15 mouse cellular contexts compared by ENCODE assay signal in genomic region chr14:118475100-118475454, GRCm38 (mm10).
A peak's percentile ranks its signal among the peaks of the same experiment; 100 is the strongest.
DNase-seq lines count a peak whose midpoint lies in the region; ATAC-seq and TF ChIP-seq lines count a peak whose summit lies in the region.
"Had no signal": no experiment of that assay in that cellular context is flagged by ENCODE, and none has a peak within 500 bp of the region (broad histone marks: within the 10 kb centered on the region; RNA-seq: fewer than 3 reads in every experiment).

No protein-coding gene starts in this region.

- peaks cover 4% of the 10 kb centered on the region; the same call in 1 of the 2 replicates for H3K4me1 ChIP-seq in limb, embryonic 11.5 days (ENCODE audit: control insufficient read depth, insufficient read depth, low read length)
- H3K4me1 ChIP-seq in limb, embryonic 10.5 days: peaks cover 17% of the 10 kb centered on the region
- H3K4me1 ChIP-seq in forebrain, embryonic 11.5 days (replicated peaks; ENCODE audit: control insufficient read depth, insufficient read depth, low read length): peaks cover 5% of the 10 kb centered on the region; the same call in 1 of the 2 replicates
- H3K4me1 ChIP-seq in forebrain, postnatal 0 days (ENCODE audit: insufficient read depth): no peaks in the 10 kb centered on the region
- H3K4me1 ChIP-seq in midbrain, embryonic 15.5 days: peaks cover 18% of the 10 kb centered on the region

- H3K27me3 ChIP-seq in limb, embryonic 11.5 days (ENCODE audit: control insufficient read depth, insufficient read depth, low read length): peaks cover 18% of the 10 kb centered on the region
- H3K27me3 ChIP-seq in limb, embryonic 10.5 days (ENCODE audit: low read depth, poor library complexity, severe bottlenecking): peaks cover 61% of the 10 kb centered on the region
- peaks cover 5% of the 10 kb centered on the region for H3K27me3 ChIP-seq in forebrain, embryonic 11.5 days (ENCODE audit: control insufficient read depth, insufficient read depth, low read length)
- peaks cover 12% of the 10 kb centered on the region; the same call in 1 of the 2 replicates for H3K27me3 ChIP-seq in forebrain, postnatal 0 days (ENCODE audit: insufficient read depth, low read length)
- peaks cover 11% of the 10 kb centered on the region for H3K27me3 ChIP-seq in midbrain, embryonic 15.5 days (replicated peaks)

- WGBS in limb, embryonic 11.5 days: 43% methylated on average over 7 of the region's 7 CpGs
- WGBS in limb, embryonic 10.5 days: 39% methylated on average over 7 of the region's 7 CpGs
- WGBS in forebrain, embryonic 11.5 days: 49% methylated on average over 7 of the region's 7 CpGs
- 54% methylated on average over 7 of the region's 7 CpGs for WGBS in forebrain, postnatal 0 days
- WGBS in midbrain, embryonic 15.5 days: 40% methylated on average over 7 of the region's 7 CpGs

- no peak for DNase-seq in limb, embryonic 11.5 days (ENCODE audit: low spot score)
- no peak for DNase-seq in limb, embryonic 10.5 days (ENCODE audit: low spot score)
- DNase-seq in forebrain, embryonic 11.5 days (ENCODE audit: low spot score): no peak
- DNase-seq in forebrain, postnatal 0 days: no peak
- no peak for DNase-seq in layer of hippocampus, postnatal 36 days
- no peak for DNase-seq in gastrocnemius, adult 18-20 months (ENCODE audit: low spot score)
- DNase-seq in left cerebral cortex, adult 2 months (ENCODE audit: extremely low spot score in 1 of 2, low spot score in 2 of 2): no peak
- DNase-seq: adrenal gland, adult 2 months; cerebellum, adult 8-10 months; lung, postnatal 4 days; thymus, adult 2 months had no signal

- H3K27ac ChIP-seq in limb, embryonic 11.5 days (replicated peaks; ENCODE audit: low read depth, low read length): no peak overlapping the region
- H3K27ac ChIP-seq in limb, embryonic 10.5 days: no peak overlapping the region
- no peak overlapping the region for H3K27ac ChIP-seq in forebrain, embryonic 11.5 days (ENCODE audit: low read depth, low read length)
- no peak overlapping the region for H3K27ac ChIP-seq in forebrain, postnatal 0 days (ENCODE audit: low read depth, low read length)
- H3K27ac ChIP-seq in midbrain, embryonic 15.5 days: no peak overlapping the region
- no peak overlapping the region for H3K27ac ChIP-seq in left cerebral cortex, adult 2 months

- intact Hi-C loops in left cerebral cortex, adult 2 months (cut with DNase I): no loop called here

- 0 out of 2 replicates have a peak, but pooled peaks cover 3% of the 10 kb centered on the region for H3K9me3 ChIP-seq in limb, embryonic 11.5 days (ENCODE audit: control insufficient read depth, low read length)
- no peaks in the 10 kb centered on the region for H3K9me3 ChIP-seq in limb, embryonic 10.5 days (replicated peaks)
- peaks cover 2% of the 10 kb centered on the region; the same call in 1 of the 2 replicates for H3K9me3 ChIP-seq in forebrain, embryonic 11.5 days (ENCODE audit: control insufficient read depth, low read length)
- H3K9me3 ChIP-seq in forebrain, postnatal 0 days (ENCODE audit: low read length): no peaks in the 10 kb centered on the region
- no peaks in the 10 kb centered on the region for H3K9me3 ChIP-seq in midbrain, embryonic 15.5 days

- no peak overlapping the region for H3K4me2 ChIP-seq in limb, embryonic 11.5 days (ENCODE audit: low read depth, severe bottlenecking)
- peak overlapping the region; percentile 92; the same call in 1 of the 2 replicates for H3K4me2 ChIP-seq in forebrain, embryonic 11.5 days (ENCODE audit: low read depth, low read length, severe bottlenecking)
- H3K4me2 ChIP-seq in forebrain, postnatal 0 days (ENCODE audit: low read depth): peak overlapping the region; percentile 94; the same call in 1 of the 2 replicates
- H3K4me2 ChIP-seq in midbrain, embryonic 15.5 days: peak overlapping the region; percentile 100; the same call in 1 of the 2 replicates
- H3K4me2 ChIP-seq: liver, embryonic 11.5 days had no signal

- TF ChIP-seq CTCF in forebrain, postnatal 0 days (IDR thresholded peaks at IDR 0.05; ENCODE audit: low read depth): no peak
- TF ChIP-seq CTCF in left cerebral cortex, adult 2 months (IDR thresholded peaks at IDR 0.05): no peak

- 0 out of 2 replicates have a peak, but pooled peaks have one; percentile 22 for ATAC-seq in limb, embryonic 11.5 days (ENCODE audit: insufficient number of reproducible peaks, low FRiP score, low TSS enrichment, low read depth)
- 0 out of 2 replicates have a peak, but pooled peaks have one; percentile 19 for ATAC-seq in forebrain, embryonic 11.5 days (replicated peaks; ENCODE audit: low FRiP score)
- ATAC-seq in forebrain, postnatal 0 days: no peak
- 0 out of 2 replicates have a peak, but pooled peaks have one; percentile 48 for ATAC-seq in midbrain, embryonic 15.5 days (replicated peaks)
- ATAC-seq: Patski had no signal

- H3K36me3 ChIP-seq in limb, embryonic 11.5 days (ENCODE audit: control insufficient read depth, insufficient read depth, low read length): no peaks in the 10 kb centered on the region
- H3K36me3 ChIP-seq in limb, embryonic 10.5 days: no peaks in the 10 kb centered on the region
- no peaks in the 10 kb centered on the region for H3K36me3 ChIP-seq in forebrain, embryonic 11.5 days (ENCODE audit: control insufficient read depth, insufficient read depth, low read length)
- H3K36me3 ChIP-seq in forebrain, postnatal 0 days (ENCODE audit: insufficient read depth): no peaks in the 10 kb centered on the region
- no peaks in the 10 kb centered on the region for H3K36me3 ChIP-seq in midbrain, embryonic 15.5 days (replicated peaks)

- no peak overlapping the region for H3K9ac ChIP-seq in limb, embryonic 11.5 days (ENCODE audit: low read length)
- H3K9ac ChIP-seq in forebrain, embryonic 11.5 days (ENCODE audit: low read length): no peak overlapping the region
- no peak overlapping the region for H3K9ac ChIP-seq in forebrain, postnatal 0 days
- no peak overlapping the region for H3K9ac ChIP-seq in midbrain, embryonic 15.5 days

- no peak overlapping the region for H3K4me3 ChIP-seq in limb, embryonic 11.5 days (ENCODE audit: low read depth, low read length)
- H3K4me3 ChIP-seq in limb, embryonic 10.5 days: no peak overlapping the region
- H3K4me3 ChIP-seq in forebrain, embryonic 11.5 days (ENCODE audit: low read depth, low read length): no peak overlapping the region
- no peak overlapping the region for H3K4me3 ChIP-seq in forebrain, postnatal 0 days (ENCODE audit: low read depth, low read length)
- no peak overlapping the region for H3K4me3 ChIP-seq in midbrain, embryonic 15.5 days
- no peak overlapping the region for H3K4me3 ChIP-seq in left cerebral cortex, adult 2 months
- H3K4me3 ChIP-seq: myocyte had no signal
